Mouse (Mus musculus) liver, adult 2 months (tissue): ENCODE data around the gene Als2.

Experiments
- CTCF ChIP-seq: fragments of 200-500 bp; IDR thresholded peaks from 2 replicates; pipeline ENCODE4 v1.5.1; 2011; ENCODE audit warnings: low read depth, low read length, control low read depth
- POLR2A ChIP-seq: fragments of 200-500 bp; IDR thresholded peaks from 2 replicates; pipeline ENCODE4 v1.6.1; 2011; ENCODE audit warnings: low read length, control low read depth; ENCODE audit not compliant: insufficient read depth; ENCODE audit errors: extremely low read depth

GRCm38 (mm10) chr1:59160871-59161270 is 76.2 kb downstream of the Als2 start:
- TF ChIP-seq POLR2A (no peak), CTCF (no peak)
